Mouse (Mus musculus): ENCODE results near the gene Ccdc27.

- no peak for TF ChIP-seq CTCF (IDR thresholded peaks at IDR 0.05; ENCODE audit: control insufficient read depth, insufficient read depth, insufficient replicate concordance, low read depth, low read length)
- TF ChIP-seq POLR2A (IDR thresholded peaks at IDR 0.05; ENCODE audit: control insufficient read depth, low read depth, low read length), result no peak
These were observed 31.4 kb downstream of the Ccdc27 start for GRCm38 (mm10) chr4:154010907-154011645.
